Mouse (Mus musculus) lung, adult 2 months (tissue): Measurements from ENCODE around the gene Nif3l1.

ENCODE experiments used
- CTCF ChIP-seq: fragments of 200-500 bp; IDR thresholded peaks from 2 replicates; pipeline ENCODE4 v1.5.1; 2011; ENCODE audit warnings: mild to moderate bottlenecking, low read length, control low read depth; ENCODE audit not compliant: insufficient read depth
- POLR2A ChIP-seq: fragments of 200-500 bp; IDR thresholded peaks from 2 replicates; pipeline ENCODE4 v1.6.1; 2011; ENCODE audit warnings: low read depth, mild to moderate bottlenecking, control low read depth, low read length, borderline replicate concordance; ENCODE audit errors: extremely low read depth

DNA sequence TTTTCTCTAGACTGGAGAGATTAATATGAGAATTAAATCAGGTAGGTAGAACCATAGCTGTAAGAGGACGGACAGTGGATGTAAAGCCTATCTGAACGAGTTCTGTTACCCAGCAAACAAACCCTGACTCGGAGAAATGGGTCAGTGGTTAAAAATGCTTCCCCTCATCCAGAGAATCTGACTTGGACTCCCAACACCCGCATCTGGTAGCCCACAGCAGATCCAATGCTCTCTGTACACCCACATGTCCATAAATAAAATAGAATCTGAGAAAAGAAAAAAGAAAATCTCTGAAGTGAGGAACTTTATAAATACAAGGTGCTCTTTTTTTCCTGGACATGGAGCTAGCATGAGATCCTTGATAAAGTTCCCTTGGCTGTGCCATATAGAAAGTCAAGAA lies 52.7 kb downstream of the Nif3l1 start:
- TF ChIP-seq POLR2A, result no peak
- TF ChIP-seq CTCF, result no peak
